In genomic region chr8:18412470-18412869, GRCm38 (mm10) we compare ENCODE assay signal across 23 mouse cellular contexts.
A peak's percentile ranks its signal among the peaks of the same experiment; 100 is the strongest.
DNase-seq lines count a peak whose midpoint lies in the region; ATAC-seq and TF ChIP-seq lines count a peak whose summit lies in the region.
"Had no signal": no experiment of that assay in that cellular context is flagged by ENCODE, and none has a peak within 500 bp of the region (broad histone marks: within the 10 kb centered on the region; RNA-seq: fewer than 3 reads in every experiment).

No protein-coding gene starts in this region.

- H3K9me3 ChIP-seq in stomach, postnatal 0 days (ENCODE audit: control insufficient read depth, low read length) = no peaks in the 10 kb centered on the region
- H3K9me3 ChIP-seq in hindbrain, embryonic 10.5 days = no peaks in the 10 kb centered on the region
- H3K9me3 ChIP-seq: embryonic facial prominence, embryonic 13.5 days; forebrain, embryonic 12.5 days; heart, embryonic 13.5 days; hindbrain, embryonic 12.5 days had no signal

- peak; percentile 21 to 68 for DNase-seq in frontal cortex, adult 2 months (ENCODE audit: extremely low spot score in 1 of 2, low spot score in 1 of 2)
- no peak for DNase-seq in frontal cortex, postnatal 10 days (ENCODE audit: low spot score in 2 of 2)
- peak; percentile 3 for DNase-seq in left cerebral cortex, adult 11 months (ENCODE audit: low spot score)
- no peak for DNase-seq in left cerebral cortex, postnatal 4 days
- peak; percentile 18 for DNase-seq in right cerebral cortex, postnatal 25 days
- no peak for DNase-seq in right cerebral cortex, postnatal 4 days
- DNase-seq in stomach, postnatal 0 days (ENCODE audit: low spot score) = no peak
- no peak for DNase-seq in hindbrain, embryonic 10.5 days (ENCODE audit: low spot score)
- DNase-seq: adrenal gland, postnatal 14 days; cerebellum, adult 18-20 months; cerebellum, adult 9-11 months; cerebellum, postnatal 36 days; gastrocnemius, adult 2 months; gastrocnemius, postnatal 25 days; heart, postnatal 36 days had no signal

- H3K27ac ChIP-seq in stomach, postnatal 0 days (replicated peaks) = no peak overlapping the region
- no peak overlapping the region for H3K27ac ChIP-seq in hindbrain, embryonic 10.5 days
- H3K27ac ChIP-seq: embryonic facial prominence, embryonic 13.5 days; forebrain, embryonic 12.5 days; gastrocnemius, adult 2 months; heart, embryonic 13.5 days; hindbrain, embryonic 12.5 days had no signal

- no peaks in the 10 kb centered on the region for H3K4me1 ChIP-seq in stomach, postnatal 0 days (replicated peaks; ENCODE audit: control insufficient read depth, insufficient read depth)
- H3K4me1 ChIP-seq in hindbrain, embryonic 10.5 days (replicated peaks) = no peaks in the 10 kb centered on the region
- H3K4me1 ChIP-seq: embryonic facial prominence, embryonic 13.5 days; forebrain, embryonic 12.5 days; heart, embryonic 13.5 days; hindbrain, embryonic 12.5 days had no signal

- no peaks in the 10 kb centered on the region for H3K27me3 ChIP-seq in stomach, postnatal 0 days (ENCODE audit: control insufficient read depth, insufficient read depth, low read length)
- no peaks in the 10 kb centered on the region for H3K27me3 ChIP-seq in hindbrain, embryonic 10.5 days (ENCODE audit: insufficient read depth, poor library complexity, severe bottlenecking)
- H3K27me3 ChIP-seq: embryonic facial prominence, embryonic 13.5 days; forebrain, embryonic 12.5 days; hindbrain, embryonic 12.5 days had no signal

- TF ChIP-seq CTCF in stomach, postnatal 0 days (IDR thresholded peaks at IDR 0.05; ENCODE audit: low read depth) = no peak

- no peak for TF ChIP-seq EP300 in stomach, postnatal 0 days (optimal IDR thresholded peaks at IDR 0.05)

- H3K4me2 ChIP-seq in stomach, postnatal 0 days (replicated peaks; ENCODE audit: low read depth) = no peak overlapping the region
- H3K4me2 ChIP-seq: embryonic facial prominence, embryonic 13.5 days; forebrain, embryonic 12.5 days; heart, embryonic 13.5 days; hindbrain, embryonic 12.5 days had no signal

- intact Hi-C loops in left cerebral cortex, postnatal 4 days (cut with DNase I) = no loop called here

- H3K36me3 ChIP-seq in stomach, postnatal 0 days (ENCODE audit: control insufficient read depth, insufficient read depth, low read length) = no peaks in the 10 kb centered on the region
- H3K36me3 ChIP-seq in hindbrain, embryonic 10.5 days = no peaks in the 10 kb centered on the region
- H3K36me3 ChIP-seq: embryonic facial prominence, embryonic 13.5 days; forebrain, embryonic 12.5 days; heart, embryonic 13.5 days; hindbrain, embryonic 12.5 days had no signal

- no peak overlapping the region for H3K4me3 ChIP-seq in stomach, postnatal 0 days (ENCODE audit: low read depth, low read length)
- no peak overlapping the region for H3K4me3 ChIP-seq in hindbrain, embryonic 10.5 days
- H3K4me3 ChIP-seq: embryonic facial prominence, embryonic 13.5 days; forebrain, embryonic 12.5 days; gastrocnemius, adult 2 months; heart, embryonic 13.5 days; hindbrain, embryonic 12.5 days had no signal

- no peak overlapping the region for H3K9ac ChIP-seq in stomach, postnatal 0 days (ENCODE audit: low read length)
- H3K9ac ChIP-seq: embryonic facial prominence, embryonic 13.5 days; forebrain, embryonic 12.5 days; heart, embryonic 13.5 days; hindbrain, embryonic 12.5 days had no signal

- 74% methylated on average over 2 of the region's 2 CpGs for WGBS in stomach, postnatal 0 days
- 85% methylated on average over 2 of the region's 2 CpGs for WGBS in hindbrain, embryonic 10.5 days

- ATAC-seq in stomach, postnatal 0 days (ENCODE audit: low FRiP score, low TSS enrichment) = no peak
- ATAC-seq: activated CD4-positive, CD25-positive, alpha-beta regulatory T cell, adult 4 months; forebrain, embryonic 16.5 days; hindbrain, embryonic 16.5 days; Patski had no signal

Comparison
In these comparisons a context has a peak if more than half of its experiments do, and no peak if none do; other contexts are left out.
1. DNase-seq: peak in frontal cortex, adult 2 months (2 of 2), left cerebral cortex, adult 11 months (single experiment) and right cerebral cortex, postnatal 25 days (single experiment); none in frontal cortex, postnatal 10 days (0 of 2), left cerebral cortex, postnatal 4 days (single experiment), right cerebral cortex, postnatal 4 days (single experiment), stomach, postnatal 0 days (single experiment) and hindbrain, embryonic 10.5 days (single experiment).